Mouse (Mus musculus) mouse embryonic stem cell (cell line): ENCODE data around the gene Uevld.

ENCODE experiments used
- in situ Hi-C, 2 experiments: fragments of 300-500 bp; cut with MboI; formaldehyde crosslinking; loops; 1 replicate in 1 of 2; 3 replicates in 1 of 2; pipeline ENCODE4 v1.14.3; 2019 to 2020; ENCODE audit warnings: low sequenced_read_pairs in 2 of 2, low pct_unique_long_range_greater_than_20kb in 1 of 2, mixed read lengths in 1 of 2; ENCODE audit not compliant: unreplicated experiment in 1 of 2

Uevld gene

GRCm38 (mm10) chr7:46983280-46983679 lies 25.0 kb upstream of the Uevld start, which contains the start of gene Gm9999:
Gene Gm9999 (plus strand): TSS chr7:46983580.
- in situ Hi-C loops = no loop called here

GRCm38 (mm10) chr7:46975456-46975855 lies 17.1 kb upstream of the Uevld start:
- in situ Hi-C loops = no loop called here

DNA sequence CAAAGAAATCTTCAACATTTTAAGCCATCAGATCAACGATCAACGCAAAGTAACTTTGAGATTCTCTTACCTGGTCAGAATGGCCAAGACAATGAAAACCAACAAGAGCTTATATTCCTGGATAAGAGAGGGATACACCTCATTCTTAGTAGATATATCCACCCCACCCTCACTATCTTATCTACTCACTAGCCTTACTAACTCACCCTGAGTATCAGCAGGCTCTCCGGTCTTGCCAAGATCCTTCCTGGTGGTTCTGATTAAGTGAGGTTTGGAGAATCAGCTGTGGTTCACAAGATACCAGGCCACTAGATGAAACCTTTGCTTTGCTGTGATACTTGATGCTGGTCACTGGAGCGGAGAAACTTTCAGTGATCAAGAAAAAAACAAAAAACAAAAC lies 16.3 kb upstream of the Uevld start:
- in situ Hi-C loops = no loop called here

GRCm38 (mm10) chr7:46969898-46970297 lies 11.6 kb upstream of the Uevld start:
- in situ Hi-C loops = loop anchor here in 1 of 2 experiments (10.0 kb wide), 1 partner anchor 185 kb away; no protein-coding TSS in a partner anchor

DNA sequence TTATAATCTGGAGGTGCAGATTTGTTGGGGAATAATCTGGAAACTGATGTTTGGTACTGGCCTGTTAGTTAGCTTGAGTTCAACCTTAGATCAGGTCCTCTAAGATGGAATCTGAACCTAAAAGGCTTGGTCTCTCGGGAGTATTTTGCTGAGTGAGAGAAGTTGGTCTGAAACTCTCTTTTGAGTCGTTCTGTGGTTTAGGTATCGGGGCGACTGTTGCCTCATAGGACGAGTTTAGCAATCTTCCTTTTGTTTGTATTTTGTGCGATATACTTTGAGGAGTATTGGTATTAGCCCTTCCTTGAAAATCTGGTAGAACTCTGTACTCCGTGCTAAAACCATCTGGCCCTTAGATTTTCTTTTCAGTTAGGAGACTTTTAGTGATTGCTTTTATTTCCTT lies 5.7 kb upstream of the Uevld start:
- in situ Hi-C loops = loop anchor here in 1 of 2 experiments (10.0 kb wide), 1 partner anchor 191 kb away; no protein-coding TSS in a partner anchor

DNA sequence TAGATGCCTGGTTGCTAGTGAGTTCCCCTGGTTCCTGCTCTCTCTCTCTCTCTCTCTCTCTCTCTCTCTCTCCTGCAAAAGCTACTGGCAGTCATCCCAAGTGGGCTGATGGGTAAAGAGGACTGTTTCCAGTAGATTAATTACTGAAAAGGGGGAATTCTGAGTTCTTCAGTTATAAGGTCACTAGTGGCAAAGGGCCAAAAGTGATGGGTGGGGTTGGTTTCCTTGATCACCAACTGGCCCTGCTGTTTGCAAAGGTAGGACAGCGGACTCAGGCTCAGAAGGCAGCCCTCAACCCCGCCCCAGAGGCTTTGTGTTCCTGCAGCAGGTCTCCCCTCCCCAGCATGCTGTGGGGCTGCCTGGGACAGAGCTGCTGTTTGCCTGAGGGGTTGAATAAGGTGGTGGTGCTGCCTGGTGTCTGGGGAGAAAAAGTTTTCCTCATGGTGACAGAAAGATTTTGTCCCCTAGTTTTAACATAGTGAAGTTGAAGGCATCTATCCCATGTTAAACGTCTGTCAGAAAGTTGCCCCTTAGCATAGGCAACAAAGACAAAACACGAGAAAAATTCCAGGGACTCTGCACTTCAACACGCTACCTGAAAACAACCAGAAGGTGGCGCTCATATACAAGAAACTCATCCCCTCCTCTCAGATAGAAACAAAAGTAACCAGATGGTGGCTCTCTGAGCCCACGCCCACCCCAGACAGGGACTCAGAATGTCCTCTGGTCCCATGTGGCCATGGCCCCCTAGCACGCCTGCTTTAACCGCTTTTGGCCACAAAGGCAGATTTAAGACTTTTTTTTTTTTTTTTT lies 4.7 kb upstream of the Uevld start:
- in situ Hi-C loops = loop anchor here in 1 of 2 experiments (10.0 kb wide), 1 partner anchor 192 kb away; no protein-coding TSS in a partner anchor

DNA sequence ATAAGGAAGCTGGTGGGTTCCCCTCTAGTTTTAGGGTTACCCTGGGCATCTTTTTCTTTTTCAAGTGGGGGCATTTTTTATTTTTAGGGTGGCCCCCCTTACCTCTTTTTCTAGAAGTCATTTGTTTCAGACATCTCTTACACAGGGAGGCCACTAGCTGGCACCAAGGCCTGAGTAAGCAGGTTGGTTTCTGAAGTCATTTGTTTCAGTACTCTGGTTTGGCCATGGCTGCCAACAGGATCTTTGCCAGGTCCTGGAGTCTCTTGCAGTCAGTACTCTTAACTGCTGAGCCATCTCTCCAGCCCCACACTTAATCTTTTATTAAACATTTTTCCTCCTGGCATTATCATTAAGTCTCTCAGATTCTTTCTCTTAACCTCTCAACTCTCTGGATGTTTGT lies 3.8 kb upstream of the Uevld start:
- in situ Hi-C loops = loop anchor here in 1 of 2 experiments (10.0 kb wide), 1 partner anchor 193 kb away; no protein-coding TSS in a partner anchor

DNA sequence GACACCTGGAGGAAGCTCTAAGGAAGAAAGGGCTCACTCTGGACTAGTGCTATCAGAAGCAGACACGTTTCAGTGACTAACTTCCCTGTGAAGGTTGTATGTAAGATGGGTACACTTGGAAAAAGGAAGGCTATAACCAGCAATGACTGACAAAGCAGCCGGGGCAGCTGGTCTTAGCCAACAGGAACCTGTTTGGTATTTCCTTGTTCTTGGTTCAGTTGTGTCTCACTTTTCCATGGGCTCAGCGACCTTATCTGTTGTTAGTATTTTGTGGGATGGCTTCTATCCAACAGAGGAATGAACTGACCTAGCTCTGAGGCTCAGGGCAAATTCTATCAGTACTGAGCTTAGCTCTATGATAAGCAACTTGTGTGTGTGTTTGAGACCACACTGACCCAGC lies 2.7 kb upstream of the Uevld start:
- in situ Hi-C loops = loop anchor here in 1 of 2 experiments (10.0 kb wide), 1 partner anchor 194 kb away; no protein-coding TSS in a partner anchor

DNA sequence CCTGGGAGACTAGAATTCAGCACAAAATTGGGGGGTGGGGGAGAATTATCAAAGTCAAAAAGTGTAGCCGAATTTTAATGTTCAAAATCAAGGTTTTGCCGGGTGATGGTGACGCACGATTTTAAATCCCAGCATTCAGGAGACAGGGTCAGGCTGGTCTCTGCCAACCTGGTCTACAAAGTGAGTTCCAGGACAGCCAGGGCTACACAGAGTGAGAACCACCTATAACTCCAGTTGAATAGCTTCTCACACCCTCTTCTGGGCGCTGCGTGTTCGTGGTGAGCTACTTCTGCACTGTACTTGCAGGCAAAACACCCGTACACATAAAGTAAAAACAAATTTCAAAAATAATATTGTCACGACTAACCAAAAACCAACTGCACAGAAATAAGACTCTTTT lies 526 bp upstream of the Uevld start:
- in situ Hi-C loops = loop anchor here in 1 of 2 experiments (5.0 kb wide), 1 partner anchor 53 kb away; no protein-coding TSS in a partner anchor

- in situ Hi-C loops = no loop called here
Observed at GRCm38 (mm10) chr7:46935847-46936246, 22.5 kb downstream of the Uevld start.

DNA sequence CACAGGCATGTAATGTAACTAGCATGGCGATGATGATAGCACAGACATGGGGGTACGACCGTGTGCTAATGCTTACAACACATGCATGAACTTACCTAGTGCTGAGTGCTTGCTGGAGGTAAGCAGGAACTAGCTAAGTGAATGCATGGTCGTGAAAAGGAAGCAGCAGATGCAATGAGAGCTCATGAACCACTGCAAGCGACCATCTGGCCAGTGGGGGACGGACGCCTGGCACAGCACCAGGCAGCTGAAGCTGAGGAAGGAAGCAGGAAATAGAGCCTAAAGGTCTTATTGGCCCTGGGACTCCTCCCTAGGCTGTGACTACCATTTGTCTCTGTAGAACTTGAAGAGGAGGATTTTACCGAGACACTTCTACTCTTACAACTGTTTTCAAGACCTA lies 23.5 kb downstream of the Uevld start:
- in situ Hi-C loops = no loop called here

DNA sequence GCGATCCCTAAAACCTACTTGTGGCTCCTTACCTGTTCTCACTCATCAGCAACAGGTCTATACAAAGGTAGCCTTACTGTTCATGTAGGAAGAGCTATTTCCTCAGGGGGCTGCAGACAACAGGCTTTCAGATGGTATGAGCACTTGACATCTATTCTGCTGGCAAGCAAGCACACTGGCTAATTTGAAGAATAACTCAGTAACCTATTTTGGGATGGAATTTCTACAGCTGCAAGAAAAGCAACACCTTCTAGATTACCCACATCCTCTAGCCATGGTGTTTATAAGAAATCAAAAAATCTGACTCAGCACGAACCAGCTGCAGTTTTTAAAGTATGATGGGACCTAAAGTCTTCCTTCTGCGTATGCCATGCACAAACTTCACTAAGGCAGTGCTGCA lies 27.0 kb downstream of the Uevld start:
- in situ Hi-C loops = no loop called here

- in situ Hi-C loops = no loop called here
Observed at GRCm38 (mm10) chr7:46928291-46928690, 30.0 kb downstream of the Uevld start.

DNA sequence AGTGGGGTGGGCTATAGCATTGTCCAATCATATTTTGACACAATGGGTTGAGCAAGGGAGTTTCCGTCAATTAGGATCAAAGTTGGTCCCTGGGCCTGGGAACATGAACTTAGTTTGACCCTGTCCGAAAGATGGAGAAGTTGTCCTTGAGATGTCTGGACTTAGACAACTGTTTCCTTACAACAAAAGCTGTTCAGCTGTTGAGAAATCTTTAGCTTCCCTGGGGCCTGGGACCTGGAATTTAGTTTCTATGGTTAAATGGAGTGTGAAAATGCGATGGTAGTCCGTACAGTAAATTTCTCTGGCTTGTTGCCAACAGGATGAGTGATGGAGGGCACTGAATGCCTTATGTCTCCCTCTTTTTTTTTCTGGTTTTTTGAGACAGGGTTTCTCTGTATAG lies 36.3 kb downstream of the Uevld start:
- in situ Hi-C loops = no loop called here

- in situ Hi-C loops = no loop called here
Observed at GRCm38 (mm10) chr7:46919551-46920176, 38.7 kb downstream of the Uevld start, which contains the start of gene Tsg101. Gene Tsg101 (minus strand): TSS chr7:46919969.

DNA sequence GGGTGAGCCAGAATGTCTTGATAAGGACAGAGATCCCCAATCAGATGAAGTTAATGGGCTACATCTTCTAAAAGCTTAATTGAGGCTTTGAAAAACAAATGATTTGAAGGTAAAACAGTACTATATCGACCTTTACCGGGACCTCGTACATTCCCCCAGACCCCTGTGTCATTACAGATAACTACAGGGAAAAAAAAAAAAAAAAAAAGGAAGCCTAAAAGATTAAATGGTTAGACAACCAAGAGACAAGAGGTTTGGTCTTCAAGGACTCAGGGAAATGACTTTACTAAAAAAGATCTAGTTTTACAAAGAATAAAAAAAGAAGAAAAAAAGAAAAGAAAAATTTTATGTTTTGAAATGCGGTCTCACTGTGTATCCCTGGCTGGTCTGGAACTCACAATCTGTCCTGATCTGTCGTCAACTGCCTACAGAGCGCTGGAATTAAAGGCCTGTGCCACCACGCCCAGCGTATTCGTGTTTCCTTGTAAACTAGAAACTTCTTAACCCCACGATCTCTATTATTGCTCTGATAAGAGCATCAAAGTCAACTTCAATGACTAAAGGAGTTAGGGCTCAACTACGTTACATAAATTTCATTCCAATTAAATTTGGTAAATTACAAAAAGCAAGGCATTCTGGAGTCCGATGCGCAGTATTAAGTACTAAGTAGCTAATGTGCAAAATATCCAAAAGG lies 39.5 kb downstream of the Uevld start:
- in situ Hi-C loops = no loop called here

- in situ Hi-C loops = no loop called here
Observed at GRCm38 (mm10) chr7:46916376-46916775, 42.0 kb downstream of the Uevld start.

GRCm38 (mm10) chr7:46911250-46911649 lies 47.1 kb downstream of the Uevld start:
- in situ Hi-C loops = no loop called here

DNA sequence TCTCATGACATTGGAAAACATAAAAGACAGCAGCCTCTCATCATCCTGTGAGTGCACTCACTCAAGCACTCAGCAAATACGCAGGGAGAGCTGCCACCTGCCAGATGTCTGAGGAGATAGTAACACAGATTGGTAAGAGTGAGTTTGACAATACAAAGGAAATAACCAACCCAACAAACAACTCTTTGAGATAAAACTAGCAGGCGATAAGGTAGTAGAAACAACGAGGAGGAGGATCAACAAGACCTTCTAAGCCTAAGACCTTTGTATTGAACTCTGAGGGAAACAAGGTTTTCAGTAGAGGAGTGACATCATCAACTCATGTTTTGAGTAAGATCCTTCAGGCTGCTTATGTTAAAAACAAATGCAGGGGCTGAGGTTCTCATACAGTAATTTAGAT lies 59.0 kb downstream of the Uevld start:
- in situ Hi-C loops = no loop called here
